Mouse (Mus musculus) layer of hippocampus, adult 11-12 months (tissue): ENCODE results near the gene Vezt.

Experiments used
- DNase-seq: peaks from one replicate; pipeline ENCODE4 v3.0.0; 2022; ENCODE audit warnings: low spot score

Gene Vezt

GRCm38 (mm10) chr10:93950991-93951390, 84.6 kb downstream of the Vezt start:
- no peak for DNase-seq

GRCm38 (mm10) chr10:93949921-93950320, 85.7 kb downstream of the Vezt start:
- no peak for DNase-seq

- no peak for DNase-seq
Measured at GRCm38 (mm10) chr10:93945843-93946499, 89.6 kb downstream of the Vezt start.

GRCm38 (mm10) chr10:93945364-93945763, 90.3 kb downstream of the Vezt start:
- DNase-seq: peak; percentile 27

GRCm38 (mm10) chr10:93944241-93944640, 91.4 kb downstream of the Vezt start:
- DNase-seq: no peak

- DNase-seq: no peak
Measured at GRCm38 (mm10) chr10:93940279-93940678, 95.3 kb downstream of the Vezt start.

- no peak for DNase-seq
Measured at GRCm38 (mm10) chr10:93939676-93940075, 95.9 kb downstream of the Vezt start.

- DNase-seq: no peak
Measured at GRCm38 (mm10) chr10:93938844-93939271, 96.8 kb downstream of the Vezt start.

- no peak for DNase-seq
Measured at GRCm38 (mm10) chr10:93933980-93934379, 101.6 kb downstream of the Vezt start.

- no peak for DNase-seq
Measured at GRCm38 (mm10) chr10:93932861-93933260, 102.8 kb downstream of the Vezt start.

- DNase-seq: no peak
Measured at GRCm38 (mm10) chr10:93932020-93932419, 103.6 kb downstream of the Vezt start.

- no peak for DNase-seq
Measured at GRCm38 (mm10) chr10:93931431-93931830, 104.2 kb downstream of the Vezt start.

GRCm38 (mm10) chr10:93930236-93930824, 105.3 kb downstream of the Vezt start:
- DNase-seq: no peak

GRCm38 (mm10) chr10:93924666-93925065, 111.0 kb downstream of the Vezt start:
- DNase-seq: no peak

GRCm38 (mm10) chr10:93921160-93921559, 114.5 kb downstream of the Vezt start:
- DNase-seq: no peak

GRCm38 (mm10) chr10:93919227-93919626, 116.4 kb downstream of the Vezt start:
- DNase-seq: peak; percentile 11

GRCm38 (mm10) chr10:93918701-93919100, 116.9 kb downstream of the Vezt start:
- no peak for DNase-seq

- DNase-seq: no peak
Measured at GRCm38 (mm10) chr10:93918087-93918486, 117.5 kb downstream of the Vezt start.

- DNase-seq: no peak
Measured at GRCm38 (mm10) chr10:93916778-93917177, 118.8 kb downstream of the Vezt start.

- DNase-seq: no peak
Measured at GRCm38 (mm10) chr10:93915531-93916275, 119.9 kb downstream of the Vezt start.

- DNase-seq: no peak
Measured at GRCm38 (mm10) chr10:93913525-93913924, 122.1 kb downstream of the Vezt start.

- no peak for DNase-seq
Measured at GRCm38 (mm10) chr10:93912917-93913316, 122.7 kb downstream of the Vezt start.
